Mouse (Mus musculus): ENCODE results near the gene Arhgef3. TPM values are rescaled to one million over a fixed set of nuclear protein-coding genes. Genes with fewer than 3 reads are reported as not detected.
"Not testable (repeated sequence)": the region's sequence is repeated elsewhere in the genome, so short reads cannot be mapped to it uniquely, and the experiment has no call there.

Gene Arhgef3
- polyA plus RNA-seq, 1 experiment from 2014 or later: 1.6 TPM

DNA sequence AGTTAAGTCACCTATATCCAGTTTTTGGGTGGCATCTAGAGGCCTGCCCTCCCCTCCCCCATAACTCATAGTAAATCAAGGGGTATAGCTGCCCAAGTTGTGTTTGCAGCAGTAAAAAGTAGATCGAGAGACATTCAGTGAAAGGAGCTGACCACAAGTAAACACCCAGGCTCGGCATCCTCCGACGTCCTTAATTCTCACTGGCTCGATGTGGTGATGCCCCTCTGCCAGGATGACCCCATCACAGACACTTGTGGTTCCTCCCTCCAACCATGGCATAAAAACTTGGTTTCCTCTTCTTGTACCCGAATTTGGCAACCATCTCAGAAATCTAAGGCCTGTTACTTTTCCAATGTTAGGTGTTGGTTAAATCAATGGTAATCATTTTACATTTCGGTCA lies 118.4 kb downstream of the Arhgef3 start:
- Histone ChIP-seq H3K36me3 (replicated peaks) (no peaks in the 10 kb centered on the region), H3K27me3 (ENCODE audit: poor library complexity, severe bottlenecking) (no peaks in the 10 kb centered on the region), H3K4me3 (no peak overlapping the region), H3K4me1 (peaks cover 42% of the 10 kb centered on the region), H3K9me3 (no peaks in the 10 kb centered on the region), H3K27ac (no peak overlapping the region)
- WGBS: 93% methylated on average over 7 of the region's 7 CpGs
- no peak for DNase-seq (ENCODE audit: extremely low spot score, low spot score)

DNA sequence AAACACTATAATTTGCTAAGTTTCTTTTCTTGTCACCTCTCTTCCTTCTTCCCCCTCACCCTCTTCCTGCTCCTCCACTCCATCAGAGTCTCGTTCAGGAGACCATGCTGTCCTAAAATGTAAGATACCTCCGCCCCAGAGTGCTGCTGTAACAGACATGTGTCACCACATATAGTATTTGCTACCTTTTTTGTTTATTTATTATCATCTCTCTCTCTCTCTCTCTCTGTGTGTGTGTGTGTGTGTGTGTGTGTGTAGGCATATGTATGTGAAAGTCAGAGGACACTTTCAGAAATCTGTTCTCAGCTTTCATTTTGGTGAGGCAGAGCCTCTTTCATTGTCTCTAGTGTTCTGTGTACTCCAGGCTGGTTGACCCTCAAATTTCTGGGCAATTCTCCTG lies 119.0 kb downstream of the Arhgef3 start:
- H3K4me1 ChIP-seq: peaks cover 42% of the 10 kb centered on the region
- no peak overlapping the region for H3K4me3 ChIP-seq
- H3K27ac ChIP-seq: no peak overlapping the region
- no peaks in the 10 kb centered on the region for H3K9me3 ChIP-seq
- WGBS: 82% methylated on average over 2 of the region's 2 CpGs
- H3K36me3 ChIP-seq (replicated peaks): no peaks in the 10 kb centered on the region
- H3K27me3 ChIP-seq (ENCODE audit: poor library complexity, severe bottlenecking): no peaks in the 10 kb centered on the region
- no peak for DNase-seq (ENCODE audit: extremely low spot score, low spot score)

DNA sequence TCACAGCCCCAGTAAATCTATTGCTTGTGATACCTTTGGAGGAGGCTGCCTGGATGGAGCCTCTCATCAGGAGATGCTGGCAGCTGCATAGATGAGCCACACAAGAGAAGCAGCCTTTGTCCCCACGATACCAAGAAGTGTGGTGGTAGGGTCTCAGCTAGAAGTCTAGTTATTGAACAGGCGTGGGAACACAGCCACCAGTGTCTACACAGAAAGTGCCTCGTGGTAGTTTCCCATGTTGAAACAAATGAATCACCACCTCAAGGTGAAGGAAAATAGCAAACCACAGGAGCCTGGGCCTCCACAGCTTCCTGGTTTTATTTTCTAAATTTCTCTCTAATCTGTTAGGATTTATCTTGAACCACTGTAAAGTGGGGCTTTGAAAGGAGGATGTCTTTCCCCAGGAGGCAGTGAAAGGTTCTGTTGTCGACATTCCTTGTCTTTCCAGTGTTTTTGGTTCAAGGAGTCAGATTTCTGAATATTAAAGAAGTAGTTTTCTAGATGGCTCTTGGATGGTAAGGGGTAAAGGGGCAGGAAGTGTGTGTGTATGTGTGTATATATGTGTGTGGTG lies 119.7 kb downstream of the Arhgef3 start:
- Histone ChIP-seq H3K27me3 (ENCODE audit: poor library complexity, severe bottlenecking) (no peaks in the 10 kb centered on the region), H3K36me3 (replicated peaks) (no peaks in the 10 kb centered on the region), H3K27ac (no peak overlapping the region), H3K9me3 (no peaks in the 10 kb centered on the region), H3K4me1 (peaks cover 36% of the 10 kb centered on the region), H3K4me3 (no peak overlapping the region)
- no peak for DNase-seq (ENCODE audit: extremely low spot score, low spot score)
- 83% methylated on average over 4 of the region's 4 CpGs for WGBS

DNA sequence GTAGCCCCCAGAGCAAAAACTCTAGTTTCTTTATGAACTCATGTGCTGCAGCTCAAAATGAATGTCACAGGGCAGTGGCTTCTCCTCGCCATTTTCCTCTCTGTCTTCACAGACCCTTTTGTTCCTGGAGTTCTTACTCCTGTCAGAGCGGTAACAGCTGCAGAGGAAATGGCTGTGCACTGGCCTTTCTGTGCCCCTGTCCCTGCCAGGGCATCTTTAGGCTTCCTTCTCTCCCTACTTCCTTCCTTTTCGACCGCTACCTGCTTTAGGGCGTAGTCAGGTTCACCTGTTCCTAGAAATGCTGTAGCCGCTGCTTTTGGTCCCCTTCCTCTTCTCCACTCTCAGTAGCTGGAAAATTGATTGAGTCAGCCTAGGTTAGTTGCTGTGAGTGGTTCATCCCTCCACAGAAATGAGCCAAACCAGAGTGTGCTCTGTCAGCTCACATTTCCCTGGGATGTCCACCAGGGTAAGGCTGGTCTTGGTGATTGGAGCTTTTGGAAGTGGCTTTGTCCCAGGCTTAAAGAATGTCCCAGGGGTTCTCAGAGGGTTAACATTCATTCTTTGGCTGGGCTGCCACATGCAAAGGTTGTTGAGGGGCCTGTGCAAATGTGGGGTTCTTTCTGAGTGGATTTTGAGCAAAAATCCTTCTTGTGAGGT lies 121.3 kb downstream of the Arhgef3 start:
- Histone ChIP-seq H3K9me3 (no peaks in the 10 kb centered on the region), H3K4me3 (no peak overlapping the region), H3K27ac (no peak overlapping the region), H3K36me3 (replicated peaks) (no peaks in the 10 kb centered on the region), H3K27me3 (ENCODE audit: poor library complexity, severe bottlenecking) (no peaks in the 10 kb centered on the region), H3K4me1 (peaks cover 19% of the 10 kb centered on the region)
- WGBS: 80% methylated on average over 6 of the region's 6 CpGs
- DNase-seq (ENCODE audit: extremely low spot score, low spot score): no peak

DNA sequence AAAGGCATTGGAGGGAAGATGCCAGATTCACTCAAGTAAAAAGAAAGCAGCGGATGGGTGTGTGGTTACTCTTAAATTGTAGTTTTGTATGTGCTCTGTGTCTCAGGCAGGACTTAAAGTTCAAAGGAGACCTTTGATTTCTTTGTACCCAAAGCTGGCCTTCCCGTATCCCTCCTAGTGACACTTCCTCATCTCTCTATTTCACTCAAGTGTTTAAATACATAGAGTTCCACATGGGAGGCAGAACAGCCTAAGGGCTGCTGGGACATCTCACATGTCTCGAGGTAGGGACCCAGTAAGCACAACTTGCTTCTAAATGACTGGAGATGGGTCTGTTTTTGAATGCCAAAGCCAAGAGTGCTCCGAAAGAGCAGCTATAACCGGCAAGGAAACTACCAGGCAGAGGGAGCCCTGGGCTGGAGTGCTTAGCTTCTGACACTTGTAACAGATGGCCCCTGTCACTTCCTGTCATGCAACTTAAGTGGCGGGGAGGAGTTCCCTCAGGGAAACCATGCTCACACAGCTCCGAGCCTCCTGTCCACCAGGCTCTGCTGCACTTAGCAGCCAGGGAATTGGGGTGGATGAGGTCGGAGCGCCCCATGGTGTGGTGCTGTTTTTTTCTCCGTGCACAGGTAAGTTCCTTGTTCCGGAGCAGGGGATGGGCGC lies 123.0 kb downstream of the Arhgef3 start:
- Histone ChIP-seq H3K4me1 (0 out of 2 replicates have a peak, but pooled peaks cover 13% of the 10 kb centered on the region), H3K4me3 (no peak overlapping the region), H3K36me3 (replicated peaks) (no peaks in the 10 kb centered on the region), H3K27ac (no peak overlapping the region), H3K9me3 (no peaks in the 10 kb centered on the region), H3K27me3 (ENCODE audit: poor library complexity, severe bottlenecking) (no peaks in the 10 kb centered on the region)
- DNase-seq (ENCODE audit: extremely low spot score, low spot score): no peak
- WGBS: 67% methylated on average over 12 of the region's 12 CpGs

DNA sequence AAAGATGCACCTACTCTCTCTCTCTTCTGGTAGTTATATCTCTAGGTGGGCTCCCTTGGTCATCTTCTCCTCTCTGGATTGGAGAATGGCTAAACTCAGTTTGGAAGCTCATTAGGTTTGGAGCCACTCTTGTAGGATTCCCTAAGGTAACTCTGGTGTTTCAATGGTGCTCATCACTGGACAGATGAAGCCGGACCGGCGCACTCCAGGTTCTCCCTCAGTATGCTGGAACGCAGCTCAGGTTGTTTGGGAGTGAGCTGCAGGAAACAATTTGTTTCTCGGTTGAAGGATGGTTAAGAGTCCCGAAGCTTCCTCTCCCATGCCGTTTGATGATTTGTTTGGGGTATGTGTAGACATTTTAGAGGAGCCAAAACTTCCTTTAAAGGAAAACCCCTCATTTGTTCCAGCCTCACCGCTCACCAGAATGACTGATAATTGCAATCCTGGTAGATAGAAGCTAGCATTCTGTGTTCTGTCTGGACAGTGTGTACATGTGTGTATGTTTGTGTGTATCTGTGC lies 124.0 kb downstream of the Arhgef3 start:
- Histone ChIP-seq H3K27ac (no peak overlapping the region), H3K4me1 (0 out of 2 replicates have a peak, but pooled peaks cover 13% of the 10 kb centered on the region), H3K4me3 (no peak overlapping the region), H3K36me3 (replicated peaks) (no peaks in the 10 kb centered on the region), H3K27me3 (ENCODE audit: poor library complexity, severe bottlenecking) (no peaks in the 10 kb centered on the region), H3K9me3 (no peaks in the 10 kb centered on the region)
- 91% methylated on average over 8 of the region's 8 CpGs for WGBS
- DNase-seq (ENCODE audit: extremely low spot score, low spot score): no peak

DNA sequence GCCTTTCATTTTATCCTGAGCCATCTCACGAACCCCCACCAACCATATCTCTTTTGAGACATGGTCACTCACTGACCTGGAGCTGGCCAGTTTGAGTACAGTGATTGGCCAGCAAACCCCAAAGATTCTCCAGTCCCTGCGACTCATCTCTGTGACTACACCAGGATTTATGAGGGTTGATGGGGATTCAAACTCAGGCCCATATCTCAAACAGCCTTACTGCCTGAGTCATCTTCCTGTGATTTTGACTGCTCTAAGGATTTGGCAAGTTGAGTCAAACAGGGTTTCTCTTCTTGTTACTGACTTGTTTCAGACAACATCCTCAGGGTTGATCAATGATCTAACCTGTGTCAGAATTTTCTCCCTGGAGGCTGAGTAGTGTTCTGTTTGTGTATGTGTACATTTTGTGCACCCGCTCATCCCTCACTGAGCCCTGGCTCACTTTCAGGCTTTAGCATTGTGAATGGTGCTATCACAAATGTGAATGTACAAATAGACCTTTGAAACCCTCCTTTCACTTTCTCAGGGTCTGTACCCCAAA lies 124.9 kb downstream of the Arhgef3 start:
- H3K9me3 ChIP-seq: no peaks in the 10 kb centered on the region
- H3K27me3 ChIP-seq (ENCODE audit: poor library complexity, severe bottlenecking): no peaks in the 10 kb centered on the region
- H3K4me1 ChIP-seq: 0 out of 2 replicates have a peak, but pooled peaks cover 13% of the 10 kb centered on the region
- H3K27ac ChIP-seq: no peak overlapping the region
- no peak overlapping the region for H3K4me3 ChIP-seq
- WGBS: 90% methylated on average over 3 of the region's 3 CpGs
- no peak for DNase-seq (ENCODE audit: extremely low spot score, low spot score)
- no peaks in the 10 kb centered on the region for H3K36me3 ChIP-seq (replicated peaks)

DNA sequence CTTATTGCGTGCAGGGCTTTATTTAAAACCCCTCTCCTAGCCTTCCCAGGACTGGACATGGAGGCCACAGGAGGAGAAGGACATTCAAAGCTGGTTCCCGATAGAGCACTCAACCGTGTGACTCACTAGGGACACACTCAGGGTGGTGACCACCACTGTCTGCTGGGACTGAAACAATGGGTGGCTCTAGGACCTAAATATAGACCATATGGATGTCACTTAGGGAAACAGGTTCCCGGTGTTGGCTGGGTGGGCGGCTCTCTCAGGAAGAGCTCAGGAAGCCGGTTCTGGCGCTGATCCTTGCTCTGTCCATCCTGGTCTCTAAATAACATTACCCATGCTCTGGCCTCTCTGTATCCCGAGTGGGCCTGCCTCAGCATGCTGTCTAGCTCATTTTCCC lies 127.6 kb downstream of the Arhgef3 start:
- no peak for DNase-seq (ENCODE audit: extremely low spot score, low spot score)
- no peak overlapping the region for H3K4me3 ChIP-seq
- no peak overlapping the region for H3K27ac ChIP-seq
- no peaks in the 10 kb centered on the region for H3K36me3 ChIP-seq (replicated peaks)
- 89% methylated on average over 8 of the region's 8 CpGs for WGBS
- no peaks in the 10 kb centered on the region for H3K27me3 ChIP-seq (ENCODE audit: poor library complexity, severe bottlenecking)
- H3K4me1 ChIP-seq: 0 out of 2 replicates have a peak, but pooled peaks cover 5% of the 10 kb centered on the region
- no peaks in the 10 kb centered on the region for H3K9me3 ChIP-seq

DNA sequence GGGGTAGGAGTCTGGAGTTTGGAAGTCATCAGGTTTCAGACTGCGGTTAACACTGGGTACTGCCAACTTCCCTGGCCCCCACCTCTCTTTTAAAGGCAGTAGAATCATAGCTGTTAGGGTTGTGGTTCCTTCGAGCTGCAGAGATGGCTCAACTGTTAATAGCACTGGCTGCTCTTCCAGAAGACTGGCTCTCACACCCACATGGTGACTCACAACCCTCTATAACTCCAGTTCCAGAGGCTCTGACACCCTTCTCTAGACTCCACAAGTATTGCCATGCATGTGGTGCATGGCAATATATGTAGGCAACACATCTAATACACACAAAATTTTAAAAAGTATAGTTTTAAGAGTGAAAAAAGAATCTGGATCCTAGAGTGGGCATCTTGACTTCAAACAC lies 128.1 kb downstream of the Arhgef3 start:
- no peaks in the 10 kb centered on the region for H3K9me3 ChIP-seq
- H3K27me3 ChIP-seq (ENCODE audit: poor library complexity, severe bottlenecking): no peaks in the 10 kb centered on the region
- DNase-seq (ENCODE audit: extremely low spot score, low spot score): no peak
- H3K4me1 ChIP-seq: 0 out of 2 replicates have a peak, but pooled peaks cover 3% of the 10 kb centered on the region
- H3K36me3 ChIP-seq (replicated peaks): no peaks in the 10 kb centered on the region
- WGBS: 86% methylated on average over 2 of the region's 2 CpGs
- no peak overlapping the region for H3K4me3 ChIP-seq
- no peak overlapping the region for H3K27ac ChIP-seq

DNA sequence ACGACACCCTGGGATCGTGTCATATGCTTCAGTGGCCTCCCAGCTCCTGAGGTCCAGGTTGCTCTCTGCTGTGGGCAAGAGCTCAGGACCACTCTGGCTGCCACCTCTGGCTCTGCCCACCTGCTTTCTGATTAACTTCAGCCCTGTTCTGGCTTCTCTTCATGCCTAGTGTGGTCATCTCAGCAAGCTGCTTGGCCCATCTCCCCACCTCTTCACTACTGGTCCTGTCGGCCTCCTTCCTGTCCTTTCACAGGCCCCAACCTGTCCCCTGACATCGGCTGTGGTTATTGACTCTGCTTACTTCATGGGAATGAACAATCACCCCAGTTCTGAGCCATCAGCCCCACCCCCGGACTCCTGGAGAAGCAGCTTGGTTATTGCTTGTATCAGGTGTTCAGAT lies 128.9 kb downstream of the Arhgef3 start:
- 85% methylated on average over 5 of the region's 5 CpGs for WGBS
- Histone ChIP-seq H3K4me1 (no peaks in the 10 kb centered on the region), H3K27me3 (ENCODE audit: poor library complexity, severe bottlenecking) (no peaks in the 10 kb centered on the region), H3K27ac (no peak overlapping the region), H3K4me3 (no peak overlapping the region), H3K36me3 (replicated peaks) (no peaks in the 10 kb centered on the region), H3K9me3 (no peaks in the 10 kb centered on the region)
- no peak for DNase-seq (ENCODE audit: extremely low spot score, low spot score)

DNA sequence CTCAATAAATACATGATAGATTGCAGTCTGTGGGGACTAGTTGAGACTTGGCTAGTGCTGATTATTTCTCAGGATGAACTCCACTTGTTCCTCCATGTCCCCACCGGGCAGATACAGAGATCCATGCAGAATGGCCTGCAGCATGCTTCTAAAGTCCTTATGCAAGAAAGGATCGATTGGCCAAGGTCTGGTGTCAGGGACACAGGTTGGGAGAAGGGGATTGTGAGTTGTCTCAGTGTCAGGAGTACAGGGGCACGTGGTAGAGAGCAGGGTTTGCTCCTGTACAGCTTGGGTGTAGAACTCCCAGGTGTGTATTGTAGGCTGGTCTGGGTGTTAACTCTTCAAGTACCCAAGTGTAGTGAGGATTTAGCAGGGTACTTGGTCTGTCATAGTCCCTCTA lies 130.2 kb downstream of the Arhgef3 start:
- DNase-seq (ENCODE audit: extremely low spot score, low spot score): no peak
- H3K36me3 ChIP-seq (replicated peaks): no peaks in the 10 kb centered on the region
- no peak overlapping the region for H3K4me3 ChIP-seq
- WGBS: 73% methylated on average over 3 of the region's 3 CpGs
- H3K27ac ChIP-seq: no peak overlapping the region
- no peaks in the 10 kb centered on the region for H3K4me1 ChIP-seq
- no peaks in the 10 kb centered on the region for H3K9me3 ChIP-seq
- H3K27me3 ChIP-seq (ENCODE audit: poor library complexity, severe bottlenecking): no peaks in the 10 kb centered on the region

DNA sequence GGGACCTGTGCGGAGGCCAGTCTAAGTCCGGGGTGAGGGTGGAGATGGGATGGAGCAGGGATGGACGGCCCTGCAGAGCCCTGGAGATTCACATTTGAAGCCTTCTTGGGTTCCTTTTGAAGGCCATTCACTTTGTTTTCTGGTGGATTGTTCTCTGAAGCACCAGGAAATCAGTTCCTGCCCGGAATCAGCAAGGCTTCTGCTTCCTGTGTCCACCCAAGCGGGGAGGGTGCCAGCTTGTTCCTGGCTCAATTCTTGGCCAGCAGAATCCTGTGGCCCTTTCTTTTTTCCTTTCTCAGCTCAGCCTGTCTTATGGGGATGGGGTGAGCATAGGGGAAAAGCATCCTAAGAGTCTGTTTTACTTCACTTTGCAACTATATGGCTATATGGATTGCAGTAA lies 131.7 kb downstream of the Arhgef3 start:
- Histone ChIP-seq H3K36me3 (replicated peaks) (no peaks in the 10 kb centered on the region), H3K4me3 (no peak overlapping the region), H3K27me3 (ENCODE audit: poor library complexity, severe bottlenecking) (no peaks in the 10 kb centered on the region), H3K4me1 (no peaks in the 10 kb centered on the region), H3K9me3 (no peaks in the 10 kb centered on the region), H3K27ac (no peak overlapping the region)
- no peak for DNase-seq (ENCODE audit: extremely low spot score, low spot score)
- 88% methylated on average over 5 of the region's 5 CpGs for WGBS

DNA sequence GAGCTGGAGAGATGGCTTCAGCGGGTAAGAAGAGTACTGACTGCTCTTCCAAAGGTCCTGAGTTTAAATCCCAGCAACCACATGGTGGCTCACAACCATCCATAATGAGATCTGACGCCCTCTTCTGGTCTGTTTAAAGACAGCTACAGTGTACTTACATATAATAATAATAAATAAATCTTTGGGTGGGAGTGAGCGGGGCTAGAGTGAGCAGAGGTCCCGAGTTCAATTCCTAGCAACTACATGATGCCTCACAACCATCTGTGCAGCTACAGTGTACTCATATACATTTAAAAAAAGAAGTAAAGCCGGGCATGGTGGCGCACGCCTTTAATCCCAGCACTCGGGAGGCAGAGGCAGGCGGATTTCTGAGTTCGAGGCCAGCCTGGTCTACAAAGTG lies 132.2 kb downstream of the Arhgef3 start:
- H3K27ac ChIP-seq; H3K9me3 ChIP-seq; DNase-seq (ENCODE audit: extremely low spot score, low spot score); H3K4me1 ChIP-seq; H3K4me3 ChIP-seq; H3K27me3 ChIP-seq (ENCODE audit: poor library complexity, severe bottlenecking); H3K36me3 ChIP-seq (replicated peaks): not testable (repeated sequence)
- 93% methylated on average over 10 of the region's 10 CpGs for WGBS
